Mouse (Mus musculus) granulocyte monocyte progenitor cell, adult 5-6 weeks (primary cell): Measurements from ENCODE around the gene Rbm48. TPM values are rescaled to one million over a fixed set of nuclear protein-coding genes. Genes with fewer than 3 reads are reported as not detected.

ENCODE experiments used
- ATAC-seq: replicated peaks from 2 replicates; pipeline ENCODE4 v1.8.0; 2016; ENCODE audit warnings: mild to moderate bottlenecking, moderate TSS enrichment, inconsistent platforms; ENCODE audit not compliant: poor library complexity, severe bottlenecking
- total RNA-seq, 2 experiments: library from RNA; stranded (forward) in 1 of 2; stranded (reverse) in 1 of 2; fragments of 200-712, 200-1000 nt in 1 of 2; fragments of >200 nt in 1 of 2; fragmentation: Nextera tagmentation in 1 of 2; gene quantifications; 2 replicates each; pipeline ENCODE4 v1.2.3; 2014 to 2017

Rbm48 gene
- total RNA-seq, 2 experiments from 2014 or later: 7.9 to 29.8 TPM

GRCm38 (mm10) chr5:3554198-3554597 is 42.2 kb downstream of the Rbm48 start:
- ATAC-seq: no peak

GRCm38 (mm10) chr5:3551481-3551880 is 44.9 kb downstream of the Rbm48 start:
- ATAC-seq: no peak

GRCm38 (mm10) chr5:3546226-3546625 is 50.2 kb downstream of the Rbm48 start:
- ATAC-seq: no peak

- no peak for ATAC-seq
Observed at GRCm38 (mm10) chr5:3544480-3544769, 52.0 kb downstream of the Rbm48 start.

- peak; percentile 94 for ATAC-seq
Observed at GRCm38 (mm10) chr5:3543629-3544479, 52.5 kb downstream of the Rbm48 start, which contains the start of gene Fam133b. TSS of gene Fam133b (plus strand) at chr5:3543833.

- ATAC-seq: no peak
Observed at GRCm38 (mm10) chr5:3541871-3542270, 54.5 kb downstream of the Rbm48 start.

- 0 out of 2 replicates have a peak, but pooled peaks have one; percentile 8 for ATAC-seq
Observed at GRCm38 (mm10) chr5:3538505-3539472, 57.6 kb downstream of the Rbm48 start.

- ATAC-seq: 0 out of 2 replicates have a peak, but pooled peaks have one; percentile 6
Observed at GRCm38 (mm10) chr5:3536592-3537212, 59.7 kb downstream of the Rbm48 start.

Other genes starting within 250 kb of the Rbm48 start
- gene Fam133b, start 52.8 kb downstream of the Rbm48 start, total RNA-seq (2014; fragmentation: Nextera tagmentation): 80.8 and 84.5 TPM in 2 replicates
- 112 and 128 TPM in 2 replicates for gene Fam133b, start 52.8 kb downstream of the Rbm48 start, total RNA-seq (2017)
- 12.4 and 15.1 TPM in 2 replicates for gene 1700109H08Rik, start 25.0 kb downstream of the Rbm48 start, total RNA-seq (2014; fragmentation: Nextera tagmentation)
- 8.0 and 8.2 TPM in 2 replicates for gene 1700109H08Rik, start 25.0 kb downstream of the Rbm48 start, total RNA-seq (2017)
- 43.0 and 56.1 TPM in 2 replicates for gene Pex1, start 519 bp downstream of the Rbm48 start, total RNA-seq (2014; fragmentation: Nextera tagmentation)
- 10.4 and 20.7 TPM in 2 replicates for gene Pex1, start 519 bp downstream of the Rbm48 start, total RNA-seq (2017)
- 2.3 TPM in 1 of 2 replicates, not detected in the other for gene Tmbim7, start 54.6 kb upstream of the Rbm48 start, total RNA-seq (2014; fragmentation: Nextera tagmentation)
- gene Tmbim7, start 54.6 kb upstream of the Rbm48 start, total RNA-seq (2017): not detected in 2 replicates
- gene Gatad1, start 60.6 kb upstream of the Rbm48 start, total RNA-seq (2014; fragmentation: Nextera tagmentation): 51.4 and 75.4 TPM in 2 replicates
- 113 and 147 TPM in 2 replicates for gene Gatad1, start 60.6 kb upstream of the Rbm48 start, total RNA-seq (2017)
- 19.2 and 27.2 TPM in 2 replicates for gene Ankib1, start 206.3 kb upstream of the Rbm48 start, total RNA-seq (2014; fragmentation: Nextera tagmentation)
- 26.7 and 38.1 TPM in 2 replicates for gene Ankib1, start 206.3 kb upstream of the Rbm48 start, total RNA-seq (2017)
- gene Krit1, start 206.6 kb upstream of the Rbm48 start, total RNA-seq (2014; fragmentation: Nextera tagmentation): 46.1 and 60.6 TPM in 2 replicates
- gene Krit1, start 206.6 kb upstream of the Rbm48 start, total RNA-seq (2017): 46.8 and 53.2 TPM in 2 replicates
- gene Lrrd1, start 248.6 kb upstream of the Rbm48 start, total RNA-seq (2014; fragmentation: Nextera tagmentation): 0.36 and 0.80 TPM in 2 replicates
- gene Lrrd1, start 248.6 kb upstream of the Rbm48 start, total RNA-seq (2017): 0.10 and 0.30 TPM in 2 replicates